Mouse (Mus musculus): Measurements from ENCODE around the gene L3mbtl3. TPM values are rescaled to one million over a fixed set of nuclear protein-coding genes. Genes with fewer than 3 reads are reported as not detected.

Gene L3mbtl3
- total RNA-seq (2021), result 1 to 10 TPM; 7.3 to 8.6 TPM
- 1.9 and 3.5 TPM in 2 replicates for polyA plus RNA-seq (2012; rRNA removed)
- long read RNA-seq, full-length matches to known transcripts, result 3 of 6 reads
- long read RNA-seq, partial matches to known transcripts, result 2 of 6 reads
- long read RNA-seq, other reads (novel, unspliced or antisense), result 1 of 6 reads

DNA sequence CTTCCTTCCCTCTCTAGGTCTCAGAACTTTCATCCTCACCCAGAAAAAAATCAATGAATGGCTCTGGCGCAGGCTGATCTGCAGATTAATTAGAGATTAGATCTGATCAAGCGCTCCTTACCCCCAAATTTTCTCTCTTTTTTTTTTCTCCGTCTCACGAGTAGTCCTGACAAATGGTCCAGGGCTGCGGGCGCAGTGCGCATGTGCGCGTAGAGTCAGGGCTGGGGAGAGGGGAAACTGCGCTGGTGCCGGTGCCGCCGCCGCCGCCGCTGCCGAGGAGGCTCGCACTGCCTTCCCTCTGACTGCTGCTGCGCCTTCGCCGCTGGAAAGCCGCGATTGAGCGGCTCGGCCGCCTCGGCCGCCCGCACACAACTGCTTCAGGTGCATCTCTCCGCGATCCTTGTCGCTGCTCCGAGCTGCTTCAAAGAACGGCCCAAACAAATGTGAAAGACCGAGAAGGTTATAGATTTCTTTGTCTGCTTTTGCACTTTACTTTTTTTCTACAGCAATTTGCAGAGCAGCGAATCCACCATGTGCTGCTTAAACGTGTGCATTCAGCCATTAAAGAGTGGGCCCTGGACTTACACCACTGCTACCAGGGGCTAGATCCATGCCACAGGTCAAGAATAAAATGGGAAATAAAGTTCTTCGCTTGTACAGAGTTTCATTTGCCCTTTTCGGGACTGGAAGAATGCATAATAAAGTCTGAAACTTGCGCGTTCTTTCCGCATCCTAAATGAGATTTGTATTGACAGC lies at the start of gene L3mbtl3:
Gene L3mbtl3 (minus strand): TSS at position 182 of the 756 bp plus-strand sequence.
- Histone ChIP-seq H3K36me3 (ENCODE audit: control insufficient read depth, insufficient read depth, low read length) (no peaks in the 10 kb centered on the region), H3K4me3 (peak within 1 kb of the TSS; percentile 93), H3K4me1 (ENCODE audit: control insufficient read depth, insufficient read depth, low read length) (no peaks in the 10 kb centered on the region; the same call in 1 of the 2 replicates), H3K27ac (peak within 1 kb of the TSS; percentile 43), H3K79me2 (replicated peaks; ENCODE audit: control insufficient read depth, insufficient read depth, low read length) (no peaks in the 10 kb centered on the region), H3K9ac (ENCODE audit: low read depth, low read length) (peak within 1 kb of the TSS; percentile 94), H3K27me3 (ENCODE audit: control insufficient read depth, insufficient read depth, low read length) (no peaks in the 10 kb centered on the region)
- peak; percentile 87 to 90 for DNase-seq
- TF ChIP-seq CTCF (IDR thresholded peaks at IDR 0.05) (no peak), POLR2A (IDR thresholded peaks at IDR 0.05; ENCODE audit: insufficient read depth, low read depth, low read length) (no peak), EP300 (IDR thresholded peaks at IDR 0.05; ENCODE audit: insufficient read depth, low read depth, low read length) (no peak)
- 8% methylated on average over 42 of the region's 42 CpGs for WGBS
- intact Hi-C loops (cut with DNase I), result loop anchor here (10.0 kb wide), 1 partner anchor 379 kb away; the partner anchor contains the start of gene Arhgap18

- Histone ChIP-seq H3K9ac (ENCODE audit: low read depth, low read length) (no peak overlapping the region), H3K27me3 (ENCODE audit: control insufficient read depth, insufficient read depth, low read length) (no peaks in the 10 kb centered on the region), H3K4me3 (no peak overlapping the region), H3K4me1 (ENCODE audit: control insufficient read depth, insufficient read depth, low read length) (no peaks in the 10 kb centered on the region), H3K79me2 (replicated peaks; ENCODE audit: control insufficient read depth, insufficient read depth, low read length) (no peaks in the 10 kb centered on the region), H3K36me3 (ENCODE audit: control insufficient read depth, insufficient read depth, low read length) (no peaks in the 10 kb centered on the region), H3K27ac (no peak overlapping the region)
- intact Hi-C loops (cut with DNase I), result no loop called here
- no peak for DNase-seq
- TF ChIP-seq POLR2A (IDR thresholded peaks at IDR 0.05; ENCODE audit: insufficient read depth, low read depth, low read length) (no peak), CTCF (IDR thresholded peaks at IDR 0.05) (no peak), EP300 (IDR thresholded peaks at IDR 0.05; ENCODE audit: insufficient read depth, low read depth, low read length) (no peak)
- WGBS, result 35% methylated on average over 2 of the region's 2 CpGs
Observed at GRCm38 (mm10) chr10:26421168-26421567, 45.4 kb upstream of the L3mbtl3 start.

GRCm38 (mm10) chr10:26388656-26389055 lies 12.9 kb upstream of the L3mbtl3 start:
- Histone ChIP-seq H3K4me1 (ENCODE audit: control insufficient read depth, insufficient read depth, low read length) (no peaks in the 10 kb centered on the region), H3K4me3 (no peak overlapping the region), H3K27ac (no peak overlapping the region), H3K36me3 (ENCODE audit: control insufficient read depth, insufficient read depth, low read length) (no peaks in the 10 kb centered on the region), H3K27me3 (ENCODE audit: control insufficient read depth, insufficient read depth, low read length) (no peaks in the 10 kb centered on the region), H3K79me2 (replicated peaks; ENCODE audit: control insufficient read depth, insufficient read depth, low read length) (no peaks in the 10 kb centered on the region), H3K9ac (ENCODE audit: low read depth, low read length) (no peak overlapping the region)
- TF ChIP-seq CTCF (IDR thresholded peaks at IDR 0.05) (no peak), EP300 (IDR thresholded peaks at IDR 0.05; ENCODE audit: insufficient read depth, low read depth, low read length) (no peak)
- no peak for DNase-seq
- intact Hi-C loops (cut with DNase I), result no loop called here

DNA sequence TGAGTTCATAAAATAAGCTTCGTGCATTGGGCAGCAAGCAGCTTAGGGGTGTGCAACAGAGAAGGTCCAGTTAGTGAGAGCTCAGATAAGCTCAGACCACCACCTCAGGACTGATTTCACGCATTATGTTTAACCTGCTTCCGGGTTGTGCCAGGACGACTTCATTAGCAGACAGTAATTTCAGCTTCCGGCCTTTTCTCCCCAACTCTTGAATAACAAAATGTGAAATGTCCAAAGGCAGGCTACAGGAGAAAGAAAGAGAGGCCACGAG lies 1.5 kb upstream of the L3mbtl3 start:
- Histone ChIP-seq H3K79me2 (replicated peaks; ENCODE audit: control insufficient read depth, insufficient read depth, low read length) (no peaks in the 10 kb centered on the region), H3K27ac (no peak overlapping the region), H3K36me3 (ENCODE audit: control insufficient read depth, insufficient read depth, low read length) (no peaks in the 10 kb centered on the region), H3K9ac (ENCODE audit: low read depth, low read length) (no peak overlapping the region), H3K27me3 (ENCODE audit: control insufficient read depth, insufficient read depth, low read length) (no peaks in the 10 kb centered on the region), H3K4me3 (no peak overlapping the region), H3K4me1 (ENCODE audit: control insufficient read depth, insufficient read depth, low read length) (no peaks in the 10 kb centered on the region; the same call in 1 of the 2 replicates)
- no peak for DNase-seq
- 95% methylated on average over 6 of the region's 6 CpGs for WGBS
- intact Hi-C loops (cut with DNase I), result loop anchor here (10.0 kb wide), 1 partner anchor 378 kb away; the partner anchor contains the start of gene Arhgap18
- TF ChIP-seq CTCF (IDR thresholded peaks at IDR 0.05) (no peak), POLR2A (IDR thresholded peaks at IDR 0.05; ENCODE audit: insufficient read depth, low read depth, low read length) (no peak)

DNA sequence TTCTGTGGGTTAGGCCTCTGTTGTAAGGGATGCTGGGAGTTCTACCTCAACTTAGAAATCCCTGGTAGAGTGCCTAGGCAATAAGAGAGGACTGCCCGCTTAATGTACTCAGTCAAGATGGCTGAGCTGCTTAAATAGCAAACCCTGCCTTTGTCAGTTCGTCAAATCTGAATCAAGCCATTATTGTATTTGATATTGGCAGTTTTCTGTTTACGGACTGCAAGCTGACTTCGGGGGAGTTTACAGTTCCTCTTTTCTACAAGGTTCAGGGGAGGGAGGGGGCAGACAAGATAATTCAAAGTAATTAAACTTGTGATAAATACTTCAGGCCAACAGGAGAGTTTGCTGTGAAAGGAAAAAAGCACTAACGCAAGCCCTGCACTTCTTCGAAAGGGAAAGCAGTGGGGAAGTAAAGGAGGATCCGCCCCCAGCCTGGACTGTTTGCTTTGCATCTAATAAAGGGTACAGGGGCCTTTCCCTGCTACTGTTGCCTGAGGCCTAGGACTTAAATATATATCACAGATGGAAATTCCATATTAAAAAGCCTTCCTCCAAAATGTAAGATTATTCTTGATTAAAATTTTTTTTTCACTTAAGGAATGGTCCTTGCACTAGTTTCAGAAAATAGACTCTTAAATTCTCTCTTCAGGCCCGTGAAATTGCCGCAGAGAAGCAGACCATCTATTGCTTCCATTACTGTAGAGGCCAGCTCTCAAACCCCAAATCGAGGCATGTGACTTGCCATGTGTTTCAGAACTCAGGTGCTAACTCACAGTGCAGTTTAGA lies 968 bp upstream of the L3mbtl3 start:
- no peak overlapping the region for H3K4me3 ChIP-seq
- no peak for DNase-seq
- no peak overlapping the region for H3K27ac ChIP-seq
- H3K27me3 ChIP-seq (ENCODE audit: control insufficient read depth, insufficient read depth, low read length), result no peaks in the 10 kb centered on the region
- no peak overlapping the region for H3K9ac ChIP-seq (ENCODE audit: low read depth, low read length)
- H3K79me2 ChIP-seq (replicated peaks; ENCODE audit: control insufficient read depth, insufficient read depth, low read length), result no peaks in the 10 kb centered on the region
- H3K4me1 ChIP-seq (ENCODE audit: control insufficient read depth, insufficient read depth, low read length), result no peaks in the 10 kb centered on the region; the same call in 1 of the 2 replicates
- intact Hi-C loops (cut with DNase I), result loop anchor here (10.0 kb wide), 1 partner anchor 378 kb away; the partner anchor contains the start of gene Arhgap18
- no peaks in the 10 kb centered on the region for H3K36me3 ChIP-seq (ENCODE audit: control insufficient read depth, insufficient read depth, low read length)
- WGBS, result 79% methylated on average over 10 of the region's 10 CpGs
- TF ChIP-seq POLR2A (IDR thresholded peaks at IDR 0.05; ENCODE audit: insufficient read depth, low read depth, low read length) (no peak), CTCF (IDR thresholded peaks at IDR 0.05) (no peak), EP300 (IDR thresholded peaks at IDR 0.05; ENCODE audit: insufficient read depth, low read depth, low read length) (no peak)

Measured in heart, adult 2 months (tissue).